Mouse (Mus musculus) forebrain, embryonic 11.5 days (tissue): ENCODE data around the gene 4833420G17Rik. TPM values are rescaled to one million over a fixed set of nuclear protein-coding genes. Genes with fewer than 3 reads are reported as not detected.
"Not testable (repeated sequence)": the region's sequence is repeated elsewhere in the genome, so short reads cannot be mapped to it uniquely, and the experiment has no call there.

ENCODE experiments used
- ATAC-seq: fragments of 200-750 bp; cut with Nextera tagmentation; replicated peaks from 2 replicates; pipeline ENCODE4 v1.8.0; 2017; ENCODE audit warnings: moderate TSS enrichment; ENCODE audit not compliant: low FRiP score
- DNase-seq: peaks from one replicate; pipeline ENCODE4 v3.0.0-alpha.2; 2017; ENCODE audit warnings: low spot score
- H3K27ac ChIP-seq: fragments of 300-500 bp; sonication (generic); 2 replicates; pipeline ENCODE4 v1.5.1; 2014; ENCODE audit warnings: low read depth, low read length
- H3K27me3 ChIP-seq: fragments of 300-500 bp; sonication (generic); 2 replicates; pipeline ENCODE4 v1.6.1; 2014; ENCODE audit warnings: mild to moderate bottlenecking, low read length, mixed read lengths; ENCODE audit not compliant: control insufficient read depth, insufficient read depth
- H3K36me3 ChIP-seq: fragments of 300-500 bp; sonication (generic); 2 replicates; pipeline ENCODE4 v1.6.1; 2014; ENCODE audit warnings: mild to moderate bottlenecking, low read length, moderate library complexity, mixed read lengths; ENCODE audit not compliant: control insufficient read depth, insufficient read depth
- H3K4me1 ChIP-seq: fragments of 300-500 bp; sonication (generic); replicated peaks from 2 replicates; pipeline ENCODE4 v1.6.1; 2014; ENCODE audit warnings: low read length, mixed read lengths; ENCODE audit not compliant: control insufficient read depth, insufficient read depth
- H3K4me2 ChIP-seq: fragments of 300-500 bp; sonication (generic); 2 replicates; pipeline ENCODE4 v1.6.1; 2014; ENCODE audit warnings: low read depth, mild to moderate bottlenecking, low read length, moderate library complexity, mixed read lengths; ENCODE audit not compliant: severe bottlenecking
- H3K4me3 ChIP-seq: fragments of 300-500 bp; sonication (generic); 2 replicates; pipeline ENCODE4 v1.5.1; 2014; ENCODE audit warnings: low read depth, low read length
- H3K9ac ChIP-seq: fragments of 300-500 bp; sonication (generic); 2 replicates; pipeline ENCODE4 v1.6.1; 2014; ENCODE audit warnings: low read length
- H3K9me3 ChIP-seq: fragments of 300-500 bp; sonication (generic); 2 replicates; pipeline ENCODE4 v1.6.1; 2016; ENCODE audit warnings: low read length, mixed read lengths; ENCODE audit not compliant: control insufficient read depth
- WGBS: fragments of 180-500 bp; shearing (Covaris S2); extraction: QIAGEN DNeasy Blood & Tissue Kit; methylation state at CpG from one replicate; pipeline ENCODE4 v1.1.7; 2014; 5-methylcytosine and 5-hydroxymethylcytosine counted together
- polyA plus RNA-seq: library from polyadenylated mRNA; unstranded; fragments of >200 nt; fragmentation: Nextera tagmentation; extraction: Ambion mirVana; gene quantifications from 2 replicates; pipeline ENCODE4 v1.2.1, GENCODE M21; 2014

Gene 4833420G17Rik
- polyA plus RNA-seq, 1 experiment from 2014 or later = 81.3 TPM

GRCm38 (mm10) chr13:119494938-119495337 is 32.4 kb downstream of the 4833420G17Rik start:
- not testable (repeated sequence) for H3K27ac ChIP-seq, DNase-seq, H3K36me3 ChIP-seq, H3K4me2 ChIP-seq, H3K4me1 ChIP-seq, H3K9ac ChIP-seq, H3K4me3 ChIP-seq, H3K27me3 ChIP-seq
- ATAC-seq = peak; percentile 16
- H3K9me3 ChIP-seq = peaks cover 12% of the 10 kb centered on the region
- 93% methylated on average over 11 of the region's 22 CpGs for WGBS

Other genes with a start within 250 kb of the 4833420G17Rik start
- gene Paip1, start 34.2 kb upstream of the 4833420G17Rik start, polyA plus RNA-seq = 117 and 128 TPM in 2 replicates
- 2.5 and 2.8 TPM in 2 replicates for gene Tmem267, start 25.3 kb downstream of the 4833420G17Rik start, polyA plus RNA-seq
- gene 3110070M22Rik, start 25.6 kb downstream of the 4833420G17Rik start, polyA plus RNA-seq = 1.2 TPM in 2 replicates
- 0.19 and 0.41 TPM in 2 replicates for gene Ccl28, start 161.1 kb downstream of the 4833420G17Rik start, polyA plus RNA-seq
- 389 and 403 TPM in 2 replicates for gene Hmgcs1, start 227.6 kb downstream of the 4833420G17Rik start, polyA plus RNA-seq